Mouse (Mus musculus) cerebellum, adult 8-10 months (tissue): ENCODE data around the gene Olfr119.
"Not testable (repeated sequence)": the region's sequence is repeated elsewhere in the genome, so short reads cannot be mapped to it uniquely, and the experiment has no call there.

Experiments
- DNase-seq: peaks from one replicate; pipeline ENCODE4 v3.0.0; 2022

Gene Olfr119

GRCm38 (mm10) chr17:37696264-37696663, at the start of gene Olfr119:
Gene Olfr119 (plus strand): TSS chr17:37696564.
- DNase-seq: not testable (repeated sequence)

- no peak for DNase-seq
These were observed 32.7 kb upstream of the Olfr119 start, which contains the start of gene Olfr117 for GRCm38 (mm10) chr17:37663682-37664081. Gene Olfr117 (minus strand): TSS chr17:37663782.

GRCm38 (mm10) chr17:37666688-37667087, 29.7 kb upstream of the Olfr119 start, which contains the start of gene Olfr118:
Gene Olfr118 (plus strand): TSS chr17:37666988.
- DNase-seq: no peak

GRCm38 (mm10) chr17:37721508-37721907, 25.1 kb downstream of the Olfr119 start, which contains the start of gene Olfr120:
Gene Olfr120 (plus strand): TSS chr17:37721808.
- no peak for DNase-seq

- no peak for DNase-seq
These were observed 41.7 kb downstream of the Olfr119 start for GRCm38 (mm10) chr17:37738070-37738469.
